Mouse (Mus musculus): Measurements from ENCODE around the gene Klhdc1. TPM values are rescaled to one million over a fixed set of nuclear protein-coding genes. Genes with fewer than 3 reads are reported as not detected.

Klhdc1 gene
- total and polyA plus RNA-seq, 3 experiments, result 0.23 to 1.1 TPM; not detected in 1

GRCm38 (mm10) chr12:69198164-69198535, 42.8 kb upstream of the Klhdc1 start, which contains the start of gene Dnaaf2:
Gene Dnaaf2 (minus strand): TSS chr12:69198429.
- no peaks in the 10 kb centered on the region for H3K9me3 ChIP-seq (replicated peaks; ENCODE audit: insufficient read depth, low read length)
- H3K4me1 ChIP-seq (ENCODE audit: control insufficient read depth in 1 of 2, insufficient read depth in 2 of 2, low read length in 2 of 2), result peaks cover 2 to 18% of the 10 kb centered on the region in 2 experiments
- H3K4me3 ChIP-seq (ENCODE audit: control insufficient read depth in 1 of 2, insufficient read depth in 1 of 2, low read depth in 2 of 2, low read length in 2 of 2), result peak within 1 kb of the TSS; percentile 68 to 89
- peak within 1 kb of the TSS; percentile 57 for H3K27ac ChIP-seq (ENCODE audit: control insufficient read depth, low read depth, low read length)
- peaks cover 45% of the 10 kb centered on the region for H3K79me2 ChIP-seq (ENCODE audit: control insufficient read depth, insufficient read depth, low read length, poor library complexity)
- H3K9ac ChIP-seq (ENCODE audit: control insufficient read depth, low read depth, low read length, poor library complexity, severe bottlenecking), result peak within 1 kb of the TSS; percentile 72
- DNase-seq (ENCODE audit: low read depth, low spot score), result no peak
- TF ChIP-seq SIN3A (IDR thresholded peaks at IDR 0.05; ENCODE audit: low read length) (peak; percentile 97), GATA1 (IDR thresholded peaks at IDR 0.05; ENCODE audit: low read depth, low read length) (no peak), MXI1 (IDR thresholded peaks at IDR 0.05; ENCODE audit: low read depth, low read length) (peak; percentile 84), UBTF (IDR thresholded peaks at IDR 0.05; ENCODE audit: borderline replicate concordance, insufficient read depth, low read depth, low read length) (no peak), HCFC1 (IDR thresholded peaks at IDR 0.05; ENCODE audit: low read depth, low read length) (no peak), RCOR1 (IDR thresholded peaks at IDR 0.05; ENCODE audit: low read depth, low read length) (no peak), MEF2A (IDR thresholded peaks at IDR 0.05; ENCODE audit: extremely low read depth, insufficient replicate concordance, low read depth, low read length, poor library complexity, severe bottlenecking) (no peak), NELFE (IDR thresholded peaks at IDR 0.05; ENCODE audit: low read depth, low read length) (no peak), TAL1 (IDR thresholded peaks at IDR 0.05; ENCODE audit: low read length) (no peak)
- H3K36me3 ChIP-seq (ENCODE audit: control insufficient read depth in 1 of 2, insufficient read depth in 2 of 2, low read length in 2 of 2), result peaks cover 12 to 28% of the 10 kb centered on the region in 2 experiments
- H3K27me3 ChIP-seq (ENCODE audit: control insufficient read depth in 1 of 2, insufficient read depth in 2 of 2, low read length in 2 of 2), result no peaks in the 10 kb centered on the region

DNA sequence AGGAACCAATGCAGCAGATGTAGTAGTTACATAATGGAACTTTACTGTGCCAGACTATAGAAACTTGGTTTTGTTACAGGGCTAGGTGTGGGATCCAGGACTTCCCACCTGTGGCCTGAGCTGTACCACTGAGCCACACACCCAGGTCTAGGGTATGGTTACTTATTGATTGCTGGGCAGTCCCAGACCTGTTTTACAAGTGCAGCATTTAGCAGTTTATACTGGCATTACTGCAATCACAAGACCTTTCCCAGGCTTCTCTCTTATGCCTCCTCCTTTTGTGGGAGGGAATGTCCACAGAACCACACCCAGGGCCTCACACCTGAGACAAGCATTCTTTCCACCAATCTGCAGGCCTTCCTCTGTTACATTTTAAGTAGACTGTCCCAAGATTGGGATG, 42.0 kb upstream of the Klhdc1 start:
- Histone ChIP-seq H3K4me3 (ENCODE audit: control insufficient read depth in 1 of 2, insufficient read depth in 1 of 2, low read depth in 2 of 2, low read length in 2 of 2) (peak overlapping the region in 1 of 2 experiments; percentile 89; a peak in 1 of 4 replicates), H3K9me3 (replicated peaks; ENCODE audit: insufficient read depth, low read length) (no peaks in the 10 kb centered on the region)

More for the DNA sequence above, 42.0 kb upstream of the Klhdc1 start:
- no peak for DNase-seq (ENCODE audit: low read depth, low spot score)
- Histone ChIP-seq H3K4me1 (ENCODE audit: control insufficient read depth in 1 of 2, insufficient read depth in 2 of 2, low read length in 2 of 2) (peaks cover 2 to 15% of the 10 kb centered on the region in 2 experiments), H3K9ac (ENCODE audit: control insufficient read depth, low read depth, low read length, poor library complexity, severe bottlenecking) (no peak overlapping the region), H3K27ac (ENCODE audit: control insufficient read depth, low read depth, low read length) (no peak overlapping the region), H3K79me2 (ENCODE audit: control insufficient read depth, insufficient read depth, low read length, poor library complexity) (peaks cover 43% of the 10 kb centered on the region), H3K27me3 (ENCODE audit: control insufficient read depth in 1 of 2, insufficient read depth in 2 of 2, low read length in 2 of 2) (no peaks in the 10 kb centered on the region), H3K36me3 (ENCODE audit: control insufficient read depth in 1 of 2, insufficient read depth in 2 of 2, low read length in 2 of 2) (peaks cover 9 to 25% of the 10 kb centered on the region in 2 experiments)
- TF ChIP-seq MAFK (IDR thresholded peaks at IDR 0.05; ENCODE audit: borderline replicate concordance, low read depth, low read length) (no peak), ELF1 (IDR thresholded peaks at IDR 0.05; ENCODE audit: low read depth, low read length) (no peak), RAD21 (IDR thresholded peaks at IDR 0.05; ENCODE audit: low read depth, low read length) (no peak), GABPA (IDR thresholded peaks at IDR 0.05; ENCODE audit: low read depth, low read length) (no peak), CHD1 (IDR thresholded peaks at IDR 0.05; ENCODE audit: low read depth, low read length) (no peak), NRF1 (IDR thresholded peaks at IDR 0.05; ENCODE audit: insufficient read depth, low read depth, low read length, poor library complexity, severe bottlenecking) (no peak), TCF12 (IDR thresholded peaks at IDR 0.05; ENCODE audit: low read depth, low read length) (no peak), MAZ (IDR thresholded peaks at IDR 0.05; ENCODE audit: low read depth, low read length) (no peak), HCFC1 (IDR thresholded peaks at IDR 0.05; ENCODE audit: low read depth, low read length) (no peak), JUND (IDR thresholded peaks at IDR 0.05; ENCODE audit: low read depth, low read length) (no peak), ZNF384 (IDR thresholded peaks at IDR 0.05; ENCODE audit: low read depth, low read length) (no peak)

All from MEL (cell line).